In genomic region chr2:49654606-49655005, GRCm38 (mm10) we compare ENCODE assay signal across 18 mouse cellular contexts. TPM values are rescaled to one million over a fixed set of nuclear protein-coding genes. Genes with fewer than 3 reads are reported as not detected.
DNase-seq lines count a peak whose midpoint lies in the region; ATAC-seq and TF ChIP-seq lines count a peak whose summit lies in the region.
"Had no signal": no experiment of that assay in that cellular context is flagged by ENCODE, and none has a peak within 500 bp of the region (broad histone marks: within the 10 kb centered on the region; RNA-seq: fewer than 3 reads in every experiment).

No protein-coding gene starts in this region.

- no peak overlapping the region for H3K9ac ChIP-seq in forebrain, postnatal 0 days
- no peak overlapping the region for H3K9ac ChIP-seq in forebrain, embryonic 11.5 days (ENCODE audit: low read length)
- H3K9ac ChIP-seq: limb, embryonic 15.5 days; lung, embryonic 15.5 days; neural tube, embryonic 12.5 days had no signal

- no peak overlapping the region for H3K4me2 ChIP-seq in forebrain, postnatal 0 days (ENCODE audit: low read depth)
- H3K4me2 ChIP-seq in forebrain, embryonic 11.5 days (ENCODE audit: low read depth, low read length, severe bottlenecking) = no peak overlapping the region
- H3K4me2 ChIP-seq: limb, embryonic 15.5 days; lung, embryonic 15.5 days had no signal

- H3K9me3 ChIP-seq in forebrain, postnatal 0 days (ENCODE audit: low read length) = no peaks in the 10 kb centered on the region
- H3K9me3 ChIP-seq in forebrain, embryonic 11.5 days (ENCODE audit: control insufficient read depth, low read length) = no peaks in the 10 kb centered on the region
- H3K9me3 ChIP-seq: G1E; limb, embryonic 15.5 days; lung, embryonic 15.5 days; neural tube, embryonic 12.5 days had no signal

- DNase-seq in forebrain, postnatal 0 days = no peak
- no peak for DNase-seq in forebrain, embryonic 11.5 days (ENCODE audit: low spot score)
- no peak for DNase-seq in layer of hippocampus, adult 2 months (ENCODE audit: low spot score in 2 of 2)
- no peak for DNase-seq in layer of hippocampus, adult 11-12 months (ENCODE audit: low spot score)
- DNase-seq in brain, embryonic 14.5 days (ENCODE audit: low read depth) = peak; percentile 59
- DNase-seq in cerebellum, postnatal 14 days = peak; percentile 85 to 90
- DNase-seq in thymus, adult 2 months = no peak
- DNase-seq in embryo, embryonic 10 days (ENCODE audit: low spot score) = no peak
- DNase-seq: adrenal gland, postnatal 25 days; B cell, adult 2 months; heart, postnatal 4 days; kidney, postnatal 25 days; layer of hippocampus, postnatal 36 days; right cerebral cortex, postnatal 14 days had no signal

- no peak for ATAC-seq in forebrain, postnatal 0 days
- ATAC-seq in forebrain, embryonic 11.5 days (replicated peaks; ENCODE audit: low FRiP score) = no peak

- H3K4me1 ChIP-seq in forebrain, postnatal 0 days (ENCODE audit: insufficient read depth) = peaks cover 5% of the 10 kb centered on the region
- H3K4me1 ChIP-seq in forebrain, embryonic 11.5 days (replicated peaks; ENCODE audit: control insufficient read depth, insufficient read depth, low read length) = peaks cover 3% of the 10 kb centered on the region; the same call in 1 of the 2 replicates
- no peaks in the 10 kb centered on the region for H3K4me1 ChIP-seq in thymus, adult 2 months (replicated peaks; ENCODE audit: control insufficient read depth, insufficient read depth, low read length)
- H3K4me1 ChIP-seq: lung, embryonic 15.5 days had no signal

- H3K27me3 ChIP-seq in forebrain, postnatal 0 days (ENCODE audit: insufficient read depth, low read length) = no peaks in the 10 kb centered on the region
- no peaks in the 10 kb centered on the region for H3K27me3 ChIP-seq in forebrain, embryonic 11.5 days (ENCODE audit: control insufficient read depth, insufficient read depth, low read length)
- no peaks in the 10 kb centered on the region for H3K27me3 ChIP-seq in thymus, adult 2 months (ENCODE audit: control insufficient read depth, insufficient read depth, low read length)
- H3K27me3 ChIP-seq: limb, embryonic 15.5 days; lung, embryonic 15.5 days; neural tube, embryonic 12.5 days had no signal

- H3K27ac ChIP-seq in forebrain, postnatal 0 days (ENCODE audit: low read depth, low read length) = peak overlapping the region; percentile 23; the same call in 1 of the 2 replicates
- no peak overlapping the region for H3K27ac ChIP-seq in forebrain, embryonic 11.5 days (ENCODE audit: low read depth, low read length)
- peak overlapping the region; percentile 73 for H3K27ac ChIP-seq in layer of hippocampus, adult 2 months
- H3K27ac ChIP-seq in thymus, adult 2 months (ENCODE audit: control insufficient read depth, insufficient read depth, low read length) = no peak overlapping the region
- H3K27ac ChIP-seq: limb, embryonic 15.5 days; lung, embryonic 15.5 days; neural tube, embryonic 12.5 days had no signal

- TF ChIP-seq CTCF in forebrain, postnatal 0 days (IDR thresholded peaks at IDR 0.05; ENCODE audit: low read depth) = no peak
- TF ChIP-seq CTCF in layer of hippocampus, adult 2 months (conservative IDR thresholded peaks at IDR 0.05) = no peak
- no peak for TF ChIP-seq CTCF in brain, embryonic 14.5 days (IDR thresholded peaks at IDR 0.05; ENCODE audit: borderline replicate concordance, extremely low read depth, insufficient read depth, insufficient read length)
- no peak for TF ChIP-seq CTCF in thymus, adult 2 months (IDR thresholded peaks at IDR 0.05; ENCODE audit: borderline replicate concordance, control insufficient read depth, extremely low read depth, insufficient read depth, low read length, poor library complexity)

- no peak overlapping the region for H3K4me3 ChIP-seq in forebrain, postnatal 0 days (ENCODE audit: low read depth, low read length)
- H3K4me3 ChIP-seq in forebrain, embryonic 11.5 days (ENCODE audit: low read depth, low read length) = no peak overlapping the region
- no peak overlapping the region for H3K4me3 ChIP-seq in layer of hippocampus, adult 2 months
- no peak overlapping the region for H3K4me3 ChIP-seq in thymus, adult 2 months (ENCODE audit: control insufficient read depth, insufficient read depth, low read length)
- H3K4me3 ChIP-seq: limb, embryonic 15.5 days; lung, embryonic 15.5 days; neural tube, embryonic 12.5 days had no signal

- TF ChIP-seq POLR2A in brain, embryonic 14.5 days (IDR thresholded peaks at IDR 0.05; ENCODE audit: borderline replicate concordance, extremely low read depth, insufficient read depth, insufficient read length, poor library complexity, severe bottlenecking) = no peak
- no peak for TF ChIP-seq POLR2A in thymus, adult 2 months (IDR thresholded peaks at IDR 0.05; ENCODE audit: control insufficient read depth, extremely low read depth, insufficient read depth, low read length, poor library complexity)

- H3K36me3 ChIP-seq in forebrain, postnatal 0 days (ENCODE audit: insufficient read depth) = no peaks in the 10 kb centered on the region
- H3K36me3 ChIP-seq in forebrain, embryonic 11.5 days (ENCODE audit: control insufficient read depth, insufficient read depth, low read length) = no peaks in the 10 kb centered on the region
- H3K36me3 ChIP-seq in thymus, adult 2 months (ENCODE audit: control insufficient read depth, insufficient read depth, low read length) = no peaks in the 10 kb centered on the region
- H3K36me3 ChIP-seq: G1E; limb, embryonic 15.5 days; lung, embryonic 15.5 days had no signal

- WGBS in forebrain, postnatal 0 days = 84% methylated on average over 10 of the region's 10 CpGs
- 96% methylated on average over 10 of the region's 10 CpGs for WGBS in forebrain, embryonic 11.5 days
- 74% methylated on average over 10 of the region's 10 CpGs for WGBS in thymus, adult 2 months

RNA-seq across cellular contexts. Expression of gene Kif5c, which starts 35.5 kb away (rescaled TPM):
- 349 and 408 TPM in 2 replicates for total RNA-seq in forebrain, postnatal 0 days (2014; rRNA removed)
- 112 and 163 TPM in 2 replicates for polyA plus RNA-seq in forebrain, postnatal 0 days (2015; fragmentation: Nextera tagmentation; extraction: Ambion mirVana)
- polyA plus RNA-seq in forebrain, embryonic 11.5 days (2014; fragmentation: Nextera tagmentation; extraction: Ambion mirVana) = 88.9 and 90.1 TPM in 2 replicates
- 100 to 1,000 TPM; 467 to 553 TPM for total RNA-seq in layer of hippocampus, adult 2 months (2021)
- polyA plus RNA-seq in brain, embryonic 14.5 days (2012; rRNA removed) = 123 and 253 TPM in 2 replicates
- polyA plus RNA-seq in thymus, adult 2 months (2012; rRNA removed) = 0.40 and 1.4 TPM in 2 replicates

Comparison
In these comparisons a context has a peak if more than half of its experiments do, and no peak if none do; other contexts are left out.
1. H3K27ac ChIP-seq: peak in forebrain, postnatal 0 days (single experiment) and layer of hippocampus, adult 2 months (single experiment); none in forebrain, embryonic 11.5 days (single experiment) and thymus, adult 2 months (single experiment).
2. DNase-seq: peak in brain, embryonic 14.5 days (single experiment) and cerebellum, postnatal 14 days (2 of 2); none in forebrain, postnatal 0 days (single experiment), forebrain, embryonic 11.5 days (single experiment), layer of hippocampus, adult 2 months (0 of 2), layer of hippocampus, adult 11-12 months (single experiment), thymus, adult 2 months (single experiment) and embryo, embryonic 10 days (single experiment).
3. RNA of gene Kif5c, which starts 35.5 kb away (polyA plus RNA-seq): 123 to 253 TPM in brain, embryonic 14.5 days, 112 to 163 TPM in forebrain, postnatal 0 days and 88.9 to 90.1 TPM in forebrain, embryonic 11.5 days; 0.40 to 1.4 TPM in thymus, adult 2 months; every median in the first group is over 10 times any median in the second.